Mouse (Mus musculus) E14TG2a.4 (cell line): ENCODE data around the gene Ctnna3.

ENCODE experiments used
- H3K27me3 ChIP-seq: 2 replicates; pipeline ENCODE4 v1.6.1; 2014; ENCODE audit warnings: low read length, control low read depth; ENCODE audit not compliant: insufficient read depth
- H3K36me3 ChIP-seq: 2 replicates; pipeline ENCODE4 v1.6.1; 2014; ENCODE audit warnings: low read length, control low read depth; ENCODE audit not compliant: insufficient read depth
- H3K4me1 ChIP-seq: replicated peaks from 2 replicates; pipeline ENCODE4 v1.6.1; 2014; ENCODE audit warnings: low read depth, low read length, control low read depth
- H3K4me3 ChIP-seq: replicated peaks from 2 replicates; pipeline ENCODE4 v1.5.1; 2014; ENCODE audit warnings: mild to moderate bottlenecking, low read length
- H3K9me3 ChIP-seq: 2 replicates; pipeline ENCODE4 v1.6.1; 2014; ENCODE audit warnings: low read length, control low read depth
- CTCF ChIP-seq: conservative IDR thresholded peaks from 2 replicates; pipeline ENCODE4 v1.5.1; 2014; ENCODE audit warnings: low read length
- NANOG ChIP-seq: IDR thresholded peaks from 2 replicates; pipeline ENCODE4 v1.6.1; 2014; ENCODE audit warnings: borderline replicate concordance, low read length, mixed read lengths
- POU5F1 ChIP-seq: IDR thresholded peaks from 2 replicates; pipeline ENCODE4 v1.6.1; 2014; ENCODE audit warnings: low read length, borderline replicate concordance

Ctnna3 gene

GRCm38 (mm10) chr10:64448624-64449023, 1018.7 kb downstream of the Ctnna3 start:
- TF ChIP-seq NANOG, result no peak
- no peak for TF ChIP-seq CTCF
- TF ChIP-seq POU5F1, result no peak
- Histone ChIP-seq H3K4me3 (no peak overlapping the region), H3K27me3 (no peaks in the 10 kb centered on the region), H3K9me3 (no peaks in the 10 kb centered on the region), H3K36me3 (no peaks in the 10 kb centered on the region), H3K4me1 (no peaks in the 10 kb centered on the region)

- TF ChIP-seq NANOG (no peak), CTCF (no peak), POU5F1 (no peak)
- Histone ChIP-seq H3K27me3 (no peaks in the 10 kb centered on the region), H3K4me1 (no peaks in the 10 kb centered on the region), H3K4me3 (no peak overlapping the region), H3K36me3 (no peaks in the 10 kb centered on the region), H3K9me3 (no peaks in the 10 kb centered on the region)
Observed at GRCm38 (mm10) chr10:64483281-64483680, 1053.4 kb downstream of the Ctnna3 start.

GRCm38 (mm10) chr10:64489471-64489870, 1059.6 kb downstream of the Ctnna3 start:
- TF ChIP-seq NANOG (no peak), CTCF (no peak), POU5F1 (no peak)
- Histone ChIP-seq H3K4me3 (no peak overlapping the region), H3K4me1 (no peaks in the 10 kb centered on the region), H3K27me3 (no peaks in the 10 kb centered on the region), H3K9me3 (no peaks in the 10 kb centered on the region), H3K36me3 (no peaks in the 10 kb centered on the region)

- Histone ChIP-seq H3K4me3 (no peak overlapping the region), H3K36me3 (no peaks in the 10 kb centered on the region), H3K9me3 (no peaks in the 10 kb centered on the region), H3K4me1 (no peaks in the 10 kb centered on the region), H3K27me3 (no peaks in the 10 kb centered on the region)
- TF ChIP-seq CTCF, result no peak
- no peak for TF ChIP-seq POU5F1
- no peak for TF ChIP-seq NANOG
Observed at GRCm38 (mm10) chr10:64543647-64544046, 1113.7 kb downstream of the Ctnna3 start.

GRCm38 (mm10) chr10:64544389-64544788, 1114.5 kb downstream of the Ctnna3 start:
- Histone ChIP-seq H3K27me3 (no peaks in the 10 kb centered on the region), H3K4me3 (no peak overlapping the region), H3K36me3 (no peaks in the 10 kb centered on the region), H3K4me1 (no peaks in the 10 kb centered on the region), H3K9me3 (no peaks in the 10 kb centered on the region)
- TF ChIP-seq NANOG (no peak), POU5F1 (no peak), CTCF (no peak)

- Histone ChIP-seq H3K4me1 (no peaks in the 10 kb centered on the region), H3K9me3 (no peaks in the 10 kb centered on the region), H3K4me3 (no peak overlapping the region)
Observed at GRCm38 (mm10) chr10:64571311-64571710, 1141.4 kb downstream of the Ctnna3 start.

GRCm38 (mm10) chr10:64588116-64588515, 1158.2 kb downstream of the Ctnna3 start:
- no peaks in the 10 kb centered on the region for H3K4me1 ChIP-seq

More at GRCm38 (mm10) chr10:64571311-64571710, 1141.4 kb downstream of the Ctnna3 start:
- Histone ChIP-seq H3K27me3 (no peaks in the 10 kb centered on the region), H3K36me3 (no peaks in the 10 kb centered on the region)
- TF ChIP-seq NANOG (no peak), CTCF (no peak), POU5F1 (no peak)

GRCm38 (mm10) chr10:64636760-64637159, 1206.9 kb downstream of the Ctnna3 start:
- H3K4me1 ChIP-seq, result no peaks in the 10 kb centered on the region
- no peaks in the 10 kb centered on the region for H3K9me3 ChIP-seq
- no peaks in the 10 kb centered on the region for H3K27me3 ChIP-seq
- no peaks in the 10 kb centered on the region for H3K36me3 ChIP-seq
- TF ChIP-seq CTCF (no peak), POU5F1 (no peak), NANOG (no peak)
- H3K4me3 ChIP-seq, result no peak overlapping the region

More at GRCm38 (mm10) chr10:64588116-64588515, 1158.2 kb downstream of the Ctnna3 start:
- TF ChIP-seq POU5F1, result no peak
- no peak overlapping the region for H3K4me3 ChIP-seq
- no peaks in the 10 kb centered on the region for H3K27me3 ChIP-seq
- no peaks in the 10 kb centered on the region for H3K9me3 ChIP-seq
- H3K36me3 ChIP-seq, result no peaks in the 10 kb centered on the region

- H3K9me3 ChIP-seq, result no peaks in the 10 kb centered on the region
- H3K36me3 ChIP-seq, result no peaks in the 10 kb centered on the region
- H3K4me1 ChIP-seq, result no peaks in the 10 kb centered on the region
- no peaks in the 10 kb centered on the region for H3K27me3 ChIP-seq
- H3K4me3 ChIP-seq, result no peak overlapping the region
- TF ChIP-seq CTCF (no peak), POU5F1 (no peak), NANOG (no peak)
Observed at GRCm38 (mm10) chr10:64639061-64639460, 1209.2 kb downstream of the Ctnna3 start.
